Mouse (Mus musculus): Measurements from ENCODE around the gene Spns2.

DNA sequence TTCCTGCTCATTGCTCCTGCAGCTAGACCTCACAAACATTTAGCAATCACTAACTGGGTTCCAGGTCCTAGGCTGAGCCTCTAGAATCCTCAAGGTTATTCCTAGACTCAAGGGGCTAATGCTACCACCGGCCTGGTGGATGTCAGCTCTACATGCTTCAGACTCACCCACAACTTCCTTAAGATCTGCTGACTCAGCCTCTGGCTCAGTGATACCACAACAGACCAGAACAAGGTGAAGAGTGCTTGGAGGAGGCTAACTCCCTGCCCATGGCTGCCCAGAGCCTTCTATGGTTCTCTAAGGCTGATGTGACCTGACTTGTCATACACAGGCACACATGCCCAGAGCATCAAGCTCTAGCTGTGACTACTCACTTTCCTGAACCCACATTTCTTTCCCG is 10.2 kb downstream of the Spns2 start:
- no peak for TF ChIP-seq CTCF (IDR thresholded peaks at IDR 0.05; ENCODE audit: low read depth)
- TF ChIP-seq EP300 (IDR thresholded peaks at IDR 0.05; ENCODE audit: low read depth): no peak

All from liver, embryonic 14.5 days (tissue).